ENCODE assay signal across 8 mouse cellular contexts in the genomic region with DNA sequence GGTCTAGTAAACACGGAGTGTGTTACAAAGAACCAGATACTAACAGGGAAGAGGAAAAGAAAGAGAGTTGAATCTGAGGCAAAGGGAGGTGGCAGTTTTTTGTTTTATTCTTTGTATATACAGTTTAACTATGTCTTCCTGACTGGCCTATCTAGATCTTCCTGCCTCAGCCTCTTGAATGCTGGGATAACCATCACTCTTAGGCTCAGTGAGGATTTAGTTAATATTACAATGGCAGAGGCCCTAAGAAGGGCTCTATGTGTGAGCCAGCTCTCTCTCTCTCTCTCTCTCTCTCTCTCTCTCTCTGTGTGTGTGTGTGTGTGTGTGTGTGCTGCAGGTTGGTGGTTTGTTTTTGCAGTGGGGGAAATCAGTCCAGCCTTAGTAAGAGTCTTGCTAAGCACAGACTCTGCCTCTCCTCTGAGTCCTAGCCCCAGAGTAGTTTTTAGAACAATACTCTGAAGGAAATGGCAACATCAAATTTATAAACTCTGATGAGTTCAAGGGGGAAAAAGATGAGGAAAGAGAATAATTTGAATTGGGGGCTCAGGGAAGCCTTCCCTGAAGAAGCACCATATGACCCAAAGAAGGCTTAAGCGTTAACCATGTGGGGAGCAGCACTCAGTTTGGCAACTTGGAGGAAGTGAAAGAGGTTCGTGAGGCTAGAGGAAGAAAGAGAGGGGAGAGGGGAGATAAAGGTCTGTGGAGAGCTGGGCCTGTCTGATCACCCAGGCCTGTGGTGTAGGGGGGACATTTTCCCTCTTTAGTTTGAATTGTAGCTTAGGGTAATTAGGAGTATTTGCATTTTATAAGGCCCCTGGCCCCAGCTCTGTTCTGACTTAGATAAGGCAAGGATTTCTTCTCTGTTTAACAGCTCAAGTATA. TPM values are rescaled to one million over a fixed set of nuclear protein-coding genes. Genes with fewer than 3 reads are reported as not detected.
A peak's percentile ranks its signal among the peaks of the same experiment; 100 is the strongest.
DNase-seq lines count a peak whose midpoint lies in the region; ATAC-seq and TF ChIP-seq lines count a peak whose summit lies in the region.

No protein-coding gene starts in this region.

- peak overlapping the region; percentile 99; the same call in 1 of the 2 replicates for H3K9ac ChIP-seq in heart, embryonic 13.5 days
- no peak overlapping the region for H3K9ac ChIP-seq in intestine, postnatal 0 days (ENCODE audit: low read depth, low read length)
- no peak overlapping the region for H3K9ac ChIP-seq in midbrain, postnatal 0 days (replicated peaks; ENCODE audit: low read length, poor library complexity, severe bottlenecking)

- H3K27ac ChIP-seq in heart, embryonic 13.5 days (replicated peaks), result 0 out of 2 replicates have a peak overlapping the region, but pooled peaks have one; percentile 6
- no peak overlapping the region for H3K27ac ChIP-seq in intestine, postnatal 0 days (ENCODE audit: low read depth, low read length)
- H3K27ac ChIP-seq in midbrain, postnatal 0 days (ENCODE audit: low read depth, low read length), result no peak overlapping the region

- WGBS in heart, embryonic 13.5 days, result 44% methylated on average over 3 of the region's 3 CpGs
- 30% methylated on average over 3 of the region's 3 CpGs for WGBS in intestine, postnatal 0 days
- WGBS in midbrain, postnatal 0 days, result 67% methylated on average over 3 of the region's 3 CpGs

- DNase-seq in heart, adult 9 months (ENCODE audit: low spot score in 2 of 2), result no peak
- DNase-seq in c-Kit-positive CD71-negative TER-119-negative erythroid progenitor cells, embryonic 14.5 days (ENCODE audit: low read depth), result peak; percentile 50
- no peak for DNase-seq in midbrain, postnatal 0 days (ENCODE audit: low spot score)
- no peak for DNase-seq in embryo, embryonic 11 days
- no peak for DNase-seq in gastrocnemius, adult 18-20 months (ENCODE audit: low spot score)
- DNase-seq in Muller cell, postnatal 12 days (ENCODE audit: inconsistent ontology term), result no peak

- no peak for TF ChIP-seq CTCF in intestine, postnatal 0 days (IDR thresholded peaks at IDR 0.05; ENCODE audit: low read depth)
- no peak for TF ChIP-seq CTCF in midbrain, postnatal 0 days (IDR thresholded peaks at IDR 0.05)

- H3K36me3 ChIP-seq in heart, embryonic 13.5 days, result 0 out of 2 replicates have a peak, but pooled peaks cover 8% of the 10 kb centered on the region
- H3K36me3 ChIP-seq in intestine, postnatal 0 days (ENCODE audit: control insufficient read depth, insufficient read depth), result no peaks in the 10 kb centered on the region
- H3K36me3 ChIP-seq in midbrain, postnatal 0 days (ENCODE audit: insufficient read depth, low read length), result no peaks in the 10 kb centered on the region

- H3K9me3 ChIP-seq in heart, embryonic 13.5 days, result no peaks in the 10 kb centered on the region
- no peaks in the 10 kb centered on the region for H3K9me3 ChIP-seq in intestine, postnatal 0 days (ENCODE audit: control insufficient read depth)
- no peaks in the 10 kb centered on the region for H3K9me3 ChIP-seq in midbrain, postnatal 0 days (ENCODE audit: low read length)

- no peaks in the 10 kb centered on the region for H3K27me3 ChIP-seq in heart, embryonic 13.5 days (replicated peaks)
- no peaks in the 10 kb centered on the region for H3K27me3 ChIP-seq in intestine, postnatal 0 days (replicated peaks; ENCODE audit: control insufficient read depth, insufficient read depth, low read length)
- H3K27me3 ChIP-seq in midbrain, postnatal 0 days (ENCODE audit: insufficient read depth, low read length), result no peaks in the 10 kb centered on the region

- H3K4me2 ChIP-seq in heart, embryonic 13.5 days, result peak overlapping the region; percentile 96
- H3K4me2 ChIP-seq in intestine, postnatal 0 days (replicated peaks; ENCODE audit: low read depth), result peak overlapping the region; percentile 83
- H3K4me2 ChIP-seq in midbrain, postnatal 0 days (ENCODE audit: low read depth, low read length, poor library complexity, severe bottlenecking), result peak overlapping the region; percentile 90

- H3K4me3 ChIP-seq in heart, embryonic 13.5 days, result peak overlapping the region; percentile 98
- H3K4me3 ChIP-seq in intestine, postnatal 0 days (ENCODE audit: low read depth, low read length), result no peak overlapping the region
- H3K4me3 ChIP-seq in midbrain, postnatal 0 days (ENCODE audit: low read depth, low read length), result no peak overlapping the region

- ATAC-seq in heart, embryonic 13.5 days (ENCODE audit: extremely low read depth, insufficient number of reproducible peaks, low FRiP score, low TSS enrichment), result no peak
- ATAC-seq in intestine, postnatal 0 days, result no peak
- ATAC-seq in midbrain, postnatal 0 days (ENCODE audit: low FRiP score), result no peak

- peaks cover 50% of the 10 kb centered on the region for H3K4me1 ChIP-seq in heart, embryonic 13.5 days
- H3K4me1 ChIP-seq in intestine, postnatal 0 days (replicated peaks; ENCODE audit: control insufficient read depth, insufficient read depth, low read length), result peaks cover 18% of the 10 kb centered on the region
- H3K4me1 ChIP-seq in midbrain, postnatal 0 days (ENCODE audit: insufficient read depth, low read length), result 0 out of 2 replicates have a peak, but pooled peaks cover 15% of the 10 kb centered on the region

RNA-seq across cellular contexts. Expression of gene Zfp592, which starts 2.0 kb away (rescaled TPM):
- 6.6 and 8.5 TPM in 2 replicates for polyA plus RNA-seq in heart, embryonic 13.5 days (2015; fragmentation: Nextera tagmentation; extraction: Ambion mirVana)
- polyA plus RNA-seq in intestine, postnatal 0 days (2015; fragmentation: Nextera tagmentation; extraction: Ambion mirVana), result 4.2 and 5.0 TPM in 2 replicates
- total RNA-seq in midbrain, postnatal 0 days (2014; rRNA removed), result 22.4 and 25.6 TPM in 2 replicates
- polyA plus RNA-seq in midbrain, postnatal 0 days (2015; fragmentation: Nextera tagmentation; extraction: Ambion mirVana), result 4.4 TPM in 2 replicates
- 10 to 100 TPM; 15.2 to 15.5 TPM for total RNA-seq in gastrocnemius, adult 18-20 months (2021)

RNA-seq across cellular contexts. Expression of gene Sec11a, which starts 47.9 kb away (rescaled TPM):
- polyA plus RNA-seq in heart, embryonic 13.5 days (2015; fragmentation: Nextera tagmentation; extraction: Ambion mirVana), result 132 and 155 TPM in 2 replicates
- 140 and 142 TPM in 2 replicates for polyA plus RNA-seq in intestine, postnatal 0 days (2015; fragmentation: Nextera tagmentation; extraction: Ambion mirVana)
- total RNA-seq in midbrain, postnatal 0 days (2014; rRNA removed), result 54.5 and 76.9 TPM in 2 replicates
- 128 TPM in 2 replicates for polyA plus RNA-seq in midbrain, postnatal 0 days (2015; fragmentation: Nextera tagmentation; extraction: Ambion mirVana)
- total RNA-seq in gastrocnemius, adult 18-20 months (2021), result 10 to 100 TPM; 25.1 to 29.4 TPM
